8 mouse cellular contexts compared by ENCODE assay signal in genomic region chrX:52743781-52744180, GRCm38 (mm10). TPM values are rescaled to one million over a fixed set of nuclear protein-coding genes. Genes with fewer than 3 reads are reported as not detected.
DNase-seq lines count a peak whose midpoint lies in the region; ATAC-seq and TF ChIP-seq lines count a peak whose summit lies in the region.

No protein-coding gene starts in this region.

- ATAC-seq in lung, embryonic 15.5 days (ENCODE audit: borderline replicate concordance, extremely low read depth, low FRiP score, low TSS enrichment), result no peak
- ATAC-seq in embryonic facial prominence, embryonic 15.5 days (ENCODE audit: insufficient number of reproducible peaks, low FRiP score, low TSS enrichment, low read depth), result no peak
- ATAC-seq in limb, embryonic 15.5 days (ENCODE audit: insufficient number of reproducible peaks, low FRiP score, low TSS enrichment, low read depth), result no peak
- no peak for ATAC-seq in stomach, postnatal 0 days (ENCODE audit: low FRiP score, low TSS enrichment)

- H3K27ac ChIP-seq in lung, embryonic 15.5 days, result no peak overlapping the region
- H3K27ac ChIP-seq in embryonic facial prominence, embryonic 15.5 days (replicated peaks), result no peak overlapping the region
- no peak overlapping the region for H3K27ac ChIP-seq in limb, embryonic 15.5 days
- H3K27ac ChIP-seq in stomach, postnatal 0 days (replicated peaks), result no peak overlapping the region

- no peak for DNase-seq in lung, postnatal 14 days
- no peak for DNase-seq in stomach, postnatal 0 days (ENCODE audit: low spot score)
- DNase-seq in frontal cortex, adult 2 months (ENCODE audit: extremely low spot score in 1 of 2, low spot score in 1 of 2), result no peak
- DNase-seq in gastrocnemius, postnatal 36 days, result no peak
- DNase-seq in frontal cortex, postnatal 36 days (ENCODE audit: low spot score in 2 of 2), result no peak

- peaks cover 24% of the 10 kb centered on the region for H3K27me3 ChIP-seq in lung, embryonic 15.5 days
- H3K27me3 ChIP-seq in embryonic facial prominence, embryonic 15.5 days, result peaks cover 31% of the 10 kb centered on the region
- H3K27me3 ChIP-seq in limb, embryonic 15.5 days, result peaks cover 34% of the 10 kb centered on the region
- H3K27me3 ChIP-seq in stomach, postnatal 0 days (ENCODE audit: control insufficient read depth, insufficient read depth, low read length), result no peaks in the 10 kb centered on the region

- no peaks in the 10 kb centered on the region for H3K4me1 ChIP-seq in lung, embryonic 15.5 days
- 0 out of 2 replicates have a peak, but pooled peaks cover 5% of the 10 kb centered on the region for H3K4me1 ChIP-seq in embryonic facial prominence, embryonic 15.5 days
- H3K4me1 ChIP-seq in limb, embryonic 15.5 days, result peaks cover 5% of the 10 kb centered on the region; the same call in 1 of the 2 replicates
- no peaks in the 10 kb centered on the region for H3K4me1 ChIP-seq in stomach, postnatal 0 days (replicated peaks; ENCODE audit: control insufficient read depth, insufficient read depth)

- H3K9ac ChIP-seq in lung, embryonic 15.5 days, result peak overlapping the region; percentile 36; the same call in 1 of the 2 replicates
- no peak overlapping the region for H3K9ac ChIP-seq in embryonic facial prominence, embryonic 15.5 days
- no peak overlapping the region for H3K9ac ChIP-seq in limb, embryonic 15.5 days
- no peak overlapping the region for H3K9ac ChIP-seq in stomach, postnatal 0 days (ENCODE audit: low read length)

- peak overlapping the region; percentile 46 for H3K4me3 ChIP-seq in lung, embryonic 15.5 days
- peak overlapping the region; percentile 42 for H3K4me3 ChIP-seq in embryonic facial prominence, embryonic 15.5 days (replicated peaks)
- H3K4me3 ChIP-seq in limb, embryonic 15.5 days, result peak overlapping the region; percentile 44
- H3K4me3 ChIP-seq in stomach, postnatal 0 days (ENCODE audit: low read depth, low read length), result peak overlapping the region; percentile 38

- intact Hi-C loops in gastrocnemius, postnatal 36 days (cut with DNase I), result no loop called here

- no peak for TF ChIP-seq CTCF in stomach, postnatal 0 days (IDR thresholded peaks at IDR 0.05; ENCODE audit: low read depth)

- no peaks in the 10 kb centered on the region for H3K9me3 ChIP-seq in lung, embryonic 15.5 days
- H3K9me3 ChIP-seq in embryonic facial prominence, embryonic 15.5 days (replicated peaks), result no peaks in the 10 kb centered on the region
- no peaks in the 10 kb centered on the region for H3K9me3 ChIP-seq in limb, embryonic 15.5 days
- no peaks in the 10 kb centered on the region for H3K9me3 ChIP-seq in stomach, postnatal 0 days (ENCODE audit: control insufficient read depth, low read length)

- no peaks in the 10 kb centered on the region for H3K36me3 ChIP-seq in lung, embryonic 15.5 days
- H3K36me3 ChIP-seq in embryonic facial prominence, embryonic 15.5 days, result no peaks in the 10 kb centered on the region
- no peaks in the 10 kb centered on the region for H3K36me3 ChIP-seq in limb, embryonic 15.5 days
- H3K36me3 ChIP-seq in stomach, postnatal 0 days (ENCODE audit: control insufficient read depth, insufficient read depth, low read length), result no peaks in the 10 kb centered on the region

- H3K4me2 ChIP-seq in lung, embryonic 15.5 days, result peak overlapping the region; percentile 84
- H3K4me2 ChIP-seq in embryonic facial prominence, embryonic 15.5 days (replicated peaks), result peak overlapping the region; percentile 87
- H3K4me2 ChIP-seq in limb, embryonic 15.5 days, result peak overlapping the region; percentile 86
- H3K4me2 ChIP-seq in stomach, postnatal 0 days (replicated peaks; ENCODE audit: low read depth), result peak overlapping the region; percentile 58

- no peak for TF ChIP-seq EP300 in stomach, postnatal 0 days (optimal IDR thresholded peaks at IDR 0.05)

- WGBS in lung, embryonic 15.5 days, result 14% methylated on average over 15 of the region's 15 CpGs
- 11% methylated on average over 15 of the region's 15 CpGs for WGBS in embryonic facial prominence, embryonic 15.5 days
- WGBS in limb, embryonic 15.5 days, result 19% methylated on average over 15 of the region's 15 CpGs
- WGBS in stomach, postnatal 0 days, result 18% methylated on average over 15 of the region's 15 CpGs

RNA-seq across cellular contexts. Expression of gene Ccdc160, which starts 47.2 kb away (rescaled TPM):
- polyA plus RNA-seq in lung, embryonic 15.5 days (2015; fragmentation: Nextera tagmentation; extraction: Ambion mirVana), result 2.8 and 3.6 TPM in 2 replicates
- 0.35 and 0.65 TPM in 2 replicates for polyA plus RNA-seq in embryonic facial prominence, embryonic 15.5 days (2015; fragmentation: Nextera tagmentation; extraction: Ambion mirVana)
- polyA plus RNA-seq in limb, embryonic 15.5 days (2015; fragmentation: Nextera tagmentation; extraction: Ambion mirVana), result 0.15 and 0.45 TPM in 2 replicates
- polyA plus RNA-seq in stomach, postnatal 0 days (2015; fragmentation: Nextera tagmentation; extraction: Ambion mirVana), result 0.25 and 0.27 TPM in 2 replicates
- 2.7 and 2.9 TPM in 2 replicates for polyA plus RNA-seq in frontal cortex, adult 2 months (2012; rRNA removed)
- total RNA-seq in gastrocnemius, postnatal 36 days (2021), result under 1 TPM in 1 of 2 experiments, not detected in 1; 0.17 TPM
